Mouse (Mus musculus) thymus, adult 2 months (tissue): ENCODE results near the gene Srgap3.

Experiments
- CTCF ChIP-seq: fragments of 200-500 bp; IDR thresholded peaks from 2 replicates; pipeline ENCODE4 v1.5.1; 2012; ENCODE audit warnings: mild to moderate bottlenecking, control low read depth, low read length, moderate library complexity, borderline replicate concordance; ENCODE audit not compliant: control insufficient read depth, poor library complexity, insufficient read depth; ENCODE audit errors: extremely low read depth
- POLR2A ChIP-seq: fragments of 200-500 bp; IDR thresholded peaks from 2 replicates; pipeline ENCODE4 v1.6.1; 2012; ENCODE audit warnings: mild to moderate bottlenecking, low read length, control low read depth, moderate library complexity; ENCODE audit not compliant: control insufficient read depth, poor library complexity, insufficient read depth; ENCODE audit errors: extremely low read depth

- TF ChIP-seq POLR2A (no peak), CTCF (no peak)
Observed at GRCm38 (mm10) chr6:112825657-112826056, 121.4 kb downstream of the Srgap3 start.
